Mouse (Mus musculus) c-Kit-positive CD71-positive TER-119-negative erythroid progenitor cells, embryonic 14.5 days (primary cell): Measurements from ENCODE around the gene Nudt13.
"Not testable (repeated sequence)": the region's sequence is repeated elsewhere in the genome, so short reads cannot be mapped to it uniquely, and the experiment has no call there.

ENCODE experiments used
- DNase-seq: peaks from one replicate; pipeline ENCODE4 v3.0.0-alpha.2; 2013; ENCODE audit warnings: low read depth

Nudt13 gene

DNA sequence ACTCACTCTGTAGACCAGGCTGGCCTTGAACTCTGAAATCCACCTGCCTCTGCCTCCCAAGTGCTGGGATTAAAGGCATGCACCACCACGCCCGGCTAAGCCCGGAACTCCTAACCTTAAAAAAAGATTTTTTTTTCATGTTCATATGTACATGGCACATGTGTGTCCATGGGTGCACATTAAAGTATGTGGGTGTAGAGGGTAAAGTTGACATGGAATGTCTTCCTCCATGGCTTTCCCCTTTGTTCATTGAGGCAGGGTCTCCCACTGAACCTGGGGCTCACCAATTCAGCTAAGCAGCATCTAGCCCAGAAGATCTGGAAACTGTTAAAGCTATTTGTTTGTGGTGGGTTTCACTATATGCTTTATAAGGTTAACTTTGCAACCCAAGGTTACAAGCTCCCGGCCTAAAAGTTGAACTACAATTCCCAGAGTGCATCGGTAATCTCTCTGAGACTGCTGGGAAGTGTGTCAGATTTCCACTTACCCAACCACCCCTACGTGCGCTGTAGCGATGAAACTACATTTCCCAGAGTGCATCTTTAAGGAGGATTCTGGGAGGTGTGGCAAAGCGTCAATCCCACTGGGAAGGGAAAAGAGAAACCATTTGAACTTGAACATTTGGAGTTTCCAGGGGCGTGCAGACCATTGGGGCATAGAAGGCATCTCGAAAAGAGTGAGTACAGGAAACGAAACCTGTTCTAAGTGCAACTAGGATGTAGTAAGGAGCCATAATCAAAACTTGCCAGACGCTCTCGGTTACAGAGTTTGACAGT is at the start of gene Nudt13:
Gene Nudt13 (plus strand): TSS at position 581 of the 776 bp plus-strand sequence.
- DNase-seq = peak; percentile 93

DNA sequence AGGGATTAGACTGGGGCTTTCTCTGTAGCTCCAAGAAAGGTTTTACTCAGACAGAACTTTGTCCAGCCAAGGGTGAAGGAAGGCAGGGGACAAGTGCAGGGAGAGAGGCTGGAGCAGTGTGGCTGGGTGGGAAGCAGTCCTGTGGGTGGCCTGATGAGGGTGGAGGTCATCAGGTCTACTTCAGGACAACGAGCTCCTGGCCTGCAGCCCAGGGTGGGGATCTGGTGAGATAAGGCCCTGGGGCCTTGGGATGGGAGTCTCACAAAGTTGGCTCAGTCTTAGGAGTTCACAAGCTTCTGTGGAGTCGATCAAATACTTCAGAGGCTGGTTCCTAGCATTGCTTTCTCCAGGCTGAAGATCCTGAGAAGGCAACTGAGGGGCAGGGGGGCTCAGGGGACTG is 49.2 kb upstream of the Nudt13 start:
- no peak for DNase-seq

DNA sequence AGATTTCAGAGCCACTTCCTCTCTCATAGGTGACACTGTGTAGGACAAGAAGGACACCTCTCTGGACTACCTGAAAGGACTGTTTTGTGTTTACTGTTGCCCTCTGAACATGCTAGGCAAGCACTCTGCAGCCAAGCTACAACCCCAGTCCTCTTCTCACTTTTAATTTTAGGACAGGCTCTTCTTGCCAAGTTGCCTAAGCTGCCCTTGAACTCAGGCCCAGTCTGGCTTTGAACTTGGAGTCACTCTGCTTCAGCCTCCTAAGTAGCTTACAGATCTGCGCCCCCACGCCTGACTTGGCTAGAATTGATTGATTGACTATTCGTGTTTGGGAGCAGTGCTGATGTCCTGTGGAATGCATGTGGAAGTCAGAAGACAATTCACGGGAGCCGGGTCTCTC is 48.6 kb upstream of the Nudt13 start:
- DNase-seq = no peak

DNA sequence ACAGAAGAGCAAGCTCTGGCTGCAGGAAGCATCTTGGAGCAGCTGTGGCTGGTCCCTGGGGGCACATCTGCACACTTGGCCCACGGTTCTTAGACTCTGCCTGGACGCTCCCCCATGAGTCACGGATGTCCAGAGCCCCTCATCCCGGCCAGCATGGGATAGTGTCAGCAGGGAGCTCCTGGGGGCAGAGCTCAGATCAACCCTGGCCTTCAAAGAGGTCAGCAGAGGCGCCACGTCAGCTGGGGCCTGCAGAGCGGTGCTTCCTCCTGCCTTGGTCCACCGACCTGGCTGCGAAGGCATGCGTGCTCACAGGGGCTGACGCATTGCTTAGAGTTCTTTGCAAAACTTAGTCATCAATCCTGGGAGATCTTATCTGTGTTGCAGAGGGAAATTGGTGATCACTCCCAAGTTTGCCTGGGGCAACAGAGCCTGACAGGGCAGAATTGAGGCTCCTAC is 47.7 kb upstream of the Nudt13 start:
- no peak for DNase-seq

- DNase-seq = no peak
Measured at GRCm38 (mm10) chr14:20248001-20248400, 46.5 kb upstream of the Nudt13 start.

DNA sequence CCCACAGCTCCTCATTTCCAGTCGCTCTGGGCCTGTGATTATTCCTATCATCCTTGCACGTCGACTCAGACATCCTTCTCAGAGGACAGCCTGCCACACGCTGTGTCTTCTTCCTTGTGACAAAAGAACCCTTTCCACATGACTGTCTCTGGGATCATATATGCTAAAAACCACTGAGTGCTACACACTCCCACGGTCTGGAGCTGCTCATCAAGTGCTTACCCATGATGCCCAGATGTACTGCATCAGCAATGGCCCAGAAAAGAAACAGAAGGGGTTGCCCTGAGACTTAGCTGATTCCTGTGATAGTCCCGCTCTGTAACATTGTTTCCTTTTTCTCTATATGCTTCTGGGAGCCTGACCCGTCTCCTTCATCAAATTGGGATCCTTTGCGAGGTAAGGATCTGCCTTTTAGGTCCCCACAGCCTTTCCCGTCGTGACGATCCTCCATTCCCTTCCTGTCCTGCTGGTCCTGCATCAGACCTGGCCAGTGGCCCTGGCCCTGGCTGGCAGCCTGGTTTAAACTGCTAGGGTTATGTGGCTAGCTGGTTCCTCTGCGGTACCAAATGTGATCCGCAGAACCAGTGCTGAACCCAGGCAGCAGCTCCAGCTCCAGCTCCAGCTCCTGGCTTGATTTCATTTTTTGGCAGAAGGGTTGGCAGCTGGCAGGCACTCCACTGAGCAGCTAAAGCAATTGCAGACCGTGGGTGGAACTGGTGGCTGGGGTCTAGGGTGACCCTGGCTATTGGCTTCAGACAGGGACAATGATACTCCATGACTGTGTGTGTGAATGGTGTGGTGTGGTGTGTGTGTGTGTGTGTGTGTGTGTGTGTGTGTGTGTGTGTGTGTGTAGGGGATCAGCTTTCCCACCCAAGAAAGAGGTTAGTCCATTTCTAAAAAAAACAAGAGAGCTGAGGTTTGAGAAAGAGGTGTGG is 44.0 kb upstream of the Nudt13 start:
- DNase-seq = no peak

DNA sequence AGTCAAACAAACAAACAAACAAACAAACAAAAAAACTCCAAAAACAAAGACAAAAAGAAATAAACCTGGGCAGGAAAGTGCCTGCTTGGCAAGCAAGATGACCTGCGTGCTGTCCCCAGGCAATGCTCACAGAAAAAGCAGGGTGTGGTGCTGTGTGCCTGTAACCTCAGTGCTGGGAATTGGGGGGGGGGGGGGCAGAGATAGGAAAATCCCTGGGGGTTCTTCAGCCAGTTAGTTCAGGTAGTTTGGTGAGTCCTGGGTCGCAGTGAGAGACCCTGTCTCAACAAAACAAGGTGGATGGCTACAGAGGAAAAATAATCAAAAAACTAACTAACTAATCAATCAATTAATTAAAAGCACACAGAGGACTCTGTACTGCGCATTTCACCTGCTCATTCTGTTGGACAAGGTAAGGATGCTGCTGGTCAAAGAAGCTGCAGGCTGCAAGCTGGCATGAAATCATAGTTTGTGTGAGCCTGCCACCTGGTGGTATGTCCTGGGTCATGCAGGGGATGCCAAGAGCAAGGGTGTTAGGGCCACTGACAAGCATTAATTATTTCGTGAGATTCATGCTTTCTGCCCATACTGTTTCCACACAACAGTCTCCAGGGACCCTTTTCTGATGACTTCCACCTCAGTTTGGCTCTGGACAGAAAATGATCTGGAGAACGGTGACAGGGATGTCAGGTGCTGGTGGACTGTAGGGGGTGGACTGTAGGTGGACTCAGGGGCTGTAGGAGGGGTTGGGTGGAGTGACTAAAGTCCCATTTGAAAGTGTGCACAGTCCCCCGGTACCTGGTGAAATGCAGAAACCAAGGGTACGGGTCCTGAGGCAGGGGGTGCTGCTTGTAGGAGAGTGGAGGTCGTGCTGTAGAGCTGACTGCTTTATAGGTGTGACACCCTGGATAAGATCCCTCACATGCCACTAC is 36.0 kb upstream of the Nudt13 start:
- peak; percentile 63 for DNase-seq

DNA sequence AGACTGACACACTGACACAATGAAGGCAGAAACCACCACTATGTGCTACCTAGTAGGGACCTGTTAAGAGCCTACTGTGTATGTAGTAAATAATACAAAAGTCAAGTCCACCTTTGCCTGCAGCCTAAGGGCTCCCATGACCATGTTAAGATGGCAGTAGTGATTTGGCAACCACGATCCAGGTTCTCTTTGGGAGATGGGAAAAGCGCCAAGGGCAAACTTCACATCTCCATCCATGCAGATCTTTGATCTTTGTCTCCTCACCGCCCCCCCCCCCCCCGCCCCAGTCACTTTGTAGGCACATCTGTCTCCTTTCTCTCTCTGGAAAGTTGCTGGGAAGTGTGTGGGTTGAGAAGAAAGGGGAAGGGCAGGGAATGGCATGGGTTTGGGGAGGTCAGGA is 32.2 kb upstream of the Nudt13 start:
- DNase-seq = no peak

- DNase-seq = no peak
Measured at GRCm38 (mm10) chr14:20268421-20268820, 26.1 kb upstream of the Nudt13 start.

GRCm38 (mm10) chr14:20269082-20269809 is 25.3 kb upstream of the Nudt13 start, which contains the start of gene Kcnk16:
Gene Kcnk16, minus strand, starts transcription at chr14:20269199.
- no peak for DNase-seq

DNA sequence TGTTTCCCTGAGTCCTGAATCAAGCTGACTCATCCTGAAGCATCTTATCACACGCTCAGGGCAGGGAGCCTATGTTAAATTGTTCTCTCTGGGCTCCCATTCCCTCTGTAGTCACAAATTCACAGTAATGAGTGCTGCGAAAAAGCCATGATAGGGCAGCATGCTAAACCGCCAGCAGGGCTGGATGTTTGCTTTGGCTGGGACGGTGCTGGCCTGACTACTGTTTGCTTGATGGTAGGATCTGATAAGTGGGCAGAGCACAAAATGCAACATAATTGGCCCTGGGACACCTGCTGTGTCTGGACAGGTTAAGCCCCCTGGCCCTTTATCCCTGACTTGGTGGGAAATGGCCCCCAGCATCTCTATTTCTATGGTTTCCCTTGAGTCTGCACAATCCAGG is 3.1 kb upstream of the Nudt13 start:
- no peak for DNase-seq

DNA sequence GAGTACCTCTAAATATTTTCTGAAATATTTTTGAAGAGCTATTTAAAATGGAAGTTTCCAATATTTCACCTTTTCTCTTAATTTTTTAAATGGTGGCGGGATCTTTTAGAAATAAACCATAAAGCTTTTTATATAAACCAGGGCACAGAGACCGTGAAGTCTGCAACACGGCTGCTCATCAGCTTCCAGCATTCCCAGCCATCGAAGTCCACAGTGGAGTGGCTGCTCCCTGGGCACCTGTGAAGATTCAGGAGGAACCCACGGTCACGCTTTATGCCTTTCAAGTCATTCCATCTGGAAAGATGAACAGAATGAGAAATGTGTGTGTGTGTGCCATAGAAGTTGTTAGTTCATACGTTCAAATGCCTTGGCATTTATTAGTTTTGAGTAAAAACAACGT is 450 bp downstream of the Nudt13 start:
- no peak for DNase-seq

- DNase-seq = no peak
Measured at GRCm38 (mm10) chr14:20297616-20298015, 3.1 kb downstream of the Nudt13 start.

DNA sequence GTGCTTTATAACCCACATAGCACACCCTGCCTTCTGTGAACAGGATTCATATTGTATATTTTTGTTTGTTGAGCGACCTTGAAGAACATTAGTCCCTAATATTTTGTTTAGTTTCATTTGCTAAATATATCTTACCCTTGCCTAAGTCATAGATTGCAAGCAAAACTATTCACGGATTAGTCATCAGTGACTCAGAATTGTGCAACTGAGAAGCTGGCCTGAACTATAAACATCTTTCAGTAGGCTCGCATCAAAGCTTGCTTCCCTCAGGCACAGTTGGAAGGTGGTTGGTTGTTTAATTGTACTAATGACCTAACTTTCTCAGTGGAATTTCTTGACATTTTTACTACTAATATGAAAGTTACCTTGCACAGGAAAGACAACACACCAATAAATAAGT is 3.6 kb downstream of the Nudt13 start:
- DNase-seq = no peak

GRCm38 (mm10) chr14:20305085-20305484 is 10.6 kb downstream of the Nudt13 start:
- not testable (repeated sequence) for DNase-seq

DNA sequence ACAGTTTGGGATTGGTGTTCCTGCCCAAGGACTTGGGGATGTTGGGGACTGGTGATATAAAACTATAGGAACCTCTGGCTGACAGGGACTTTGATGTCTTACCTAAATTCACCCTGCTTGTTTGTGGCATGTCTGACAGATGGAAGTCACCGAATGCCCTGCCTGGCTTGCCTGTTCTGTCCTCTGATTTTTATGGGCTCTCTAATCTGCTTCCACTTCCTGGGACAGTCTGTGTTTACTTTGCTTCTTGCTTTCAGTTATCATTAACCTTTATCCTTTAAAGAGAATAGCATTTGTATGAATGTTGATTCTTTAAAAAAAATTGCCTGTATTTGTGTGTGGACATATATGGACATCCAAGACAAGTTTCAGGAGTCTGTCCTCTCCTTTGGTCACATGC is 20.6 kb downstream of the Nudt13 start:
- no peak for DNase-seq

DNA sequence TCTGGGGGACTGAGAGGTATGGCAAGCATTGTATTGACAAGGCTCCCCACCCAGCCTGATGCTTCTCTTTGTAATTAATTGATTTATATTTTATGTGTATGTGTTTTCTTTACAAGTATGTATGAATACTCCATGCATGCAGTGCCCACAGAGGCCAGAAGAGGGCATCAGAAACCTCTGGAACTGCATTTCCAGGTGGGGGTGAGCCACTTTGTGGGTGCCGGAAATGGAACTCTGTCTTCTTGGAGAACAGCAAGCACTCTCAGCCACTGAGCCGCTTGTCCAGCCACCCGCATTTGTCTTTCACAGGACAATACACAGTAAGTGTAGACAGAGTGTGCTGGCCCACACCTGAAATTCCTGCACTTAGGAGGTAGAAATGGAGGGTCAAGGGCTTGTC is 24.9 kb downstream of the Nudt13 start:
- DNase-seq = peak; percentile 33

GRCm38 (mm10) chr14:20324196-20324595 is 29.7 kb downstream of the Nudt13 start:
- no peak for DNase-seq

DNA sequence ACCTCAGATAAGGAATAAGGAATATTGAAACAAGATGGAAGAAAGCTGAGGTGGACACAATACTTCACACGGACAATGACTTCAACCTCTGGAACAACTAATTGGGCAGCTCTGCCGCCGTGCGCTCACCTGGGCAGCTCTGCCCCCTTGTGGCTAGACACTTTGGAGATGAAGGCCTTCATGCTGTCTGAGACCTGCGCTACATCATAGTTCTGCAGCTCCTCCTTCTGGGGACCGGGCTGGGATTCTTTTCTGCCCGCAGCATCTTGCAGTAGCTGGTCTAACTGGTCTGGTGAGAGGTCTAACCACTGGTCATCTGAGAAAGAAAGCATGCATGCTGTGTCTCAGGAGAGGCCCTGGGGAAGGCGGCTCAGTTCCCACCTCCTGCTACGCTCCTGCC is 34.0 kb downstream of the Nudt13 start:
- no peak for DNase-seq

DNA sequence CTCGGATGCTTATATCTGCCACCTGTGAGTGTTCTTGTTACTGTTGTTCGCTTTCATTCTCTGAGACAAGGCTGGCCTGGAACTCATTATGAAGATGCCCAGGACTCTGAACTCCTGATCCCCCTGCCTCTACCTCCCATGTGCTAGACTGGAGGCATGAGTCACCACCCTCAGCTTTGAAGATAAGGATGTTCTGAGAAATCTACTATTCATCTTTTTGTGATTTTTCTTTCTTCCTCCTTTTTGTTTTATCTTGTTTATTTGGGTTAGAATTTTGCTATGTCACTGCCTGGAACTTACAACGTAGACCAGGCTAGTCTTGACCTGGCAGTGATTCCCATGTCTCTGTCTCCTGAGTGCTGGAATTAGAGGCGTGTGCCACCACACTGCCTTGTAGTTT is 36.8 kb downstream of the Nudt13 start:
- no peak for DNase-seq

- no peak for DNase-seq
Measured at GRCm38 (mm10) chr14:20339415-20339814, 44.9 kb downstream of the Nudt13 start.
